Mouse (Mus musculus) hindbrain, embryonic 14.5 days (tissue): ENCODE measurements around the gene Rpl21. TPM values are rescaled to one million over a fixed set of nuclear protein-coding genes. Genes with fewer than 3 reads are reported as not detected.
"Not testable (repeated sequence)": the region's sequence is repeated elsewhere in the genome, so short reads cannot be mapped to it uniquely, and the experiment has no call there.

ENCODE experiments used
- ATAC-seq: fragments of 200-750 bp; cut with Nextera tagmentation; 2 replicates; pipeline ENCODE4 v1.8.0; 2017; ENCODE audit warnings: moderate number of reproducible peaks, mild to moderate bottlenecking, moderate TSS enrichment, moderate library complexity; ENCODE audit not compliant: low FRiP score
- DNase-seq: peaks from one replicate; pipeline ENCODE4 v3.0.0-alpha.2; 2015; ENCODE audit warnings: low spot score
- H3K27ac ChIP-seq: fragments of 300-500 bp; sonication (generic); 2 replicates; pipeline ENCODE4 v1.5.1; 2014; ENCODE audit warnings: mild to moderate bottlenecking, moderate library complexity
- H3K27me3 ChIP-seq: fragments of 300-500 bp; sonication (generic); 2 replicates; pipeline ENCODE4 v1.6.1; 2014; ENCODE audit warnings: mild to moderate bottlenecking, low read length, mixed read lengths; ENCODE audit not compliant: control insufficient read depth, insufficient read depth
- H3K36me3 ChIP-seq: fragments of 300-500 bp; sonication (generic); replicated peaks from 2 replicates; pipeline ENCODE4 v1.6.1; 2014; ENCODE audit not compliant: control insufficient read depth, insufficient read depth
- H3K4me1 ChIP-seq: fragments of 300-500 bp; sonication (generic); replicated peaks from 2 replicates; pipeline ENCODE4 v1.6.1; 2014; ENCODE audit warnings: antibody characterized with exemption, low read length, mixed read lengths; ENCODE audit not compliant: control insufficient read depth, insufficient read depth
- H3K4me2 ChIP-seq: fragments of 300-500 bp; sonication (generic); replicated peaks from 2 replicates; pipeline ENCODE4 v1.6.1; 2014; ENCODE audit warnings: mild to moderate bottlenecking, moderate library complexity
- H3K4me3 ChIP-seq: fragments of 300-500 bp; sonication (generic); replicated peaks from 2 replicates; pipeline ENCODE4 v1.5.1; 2014; ENCODE audit warnings: mild to moderate bottlenecking, low read length
- H3K9ac ChIP-seq: fragments of 300-500 bp; sonication (generic); 2 replicates; pipeline ENCODE4 v1.6.1; 2014
- H3K9me3 ChIP-seq: fragments of 300-500 bp; sonication (generic); 2 replicates; pipeline ENCODE4 v1.6.1; 2016; ENCODE audit warnings: low read length; ENCODE audit not compliant: control insufficient read depth
- WGBS: fragments of 180-500 bp; shearing (Covaris S2); extraction: QIAGEN DNeasy Blood & Tissue Kit; methylation state at CpG from one replicate; pipeline ENCODE4 v1.1.7; 2014; 5-methylcytosine and 5-hydroxymethylcytosine counted together
- polyA plus RNA-seq: library from polyadenylated mRNA; unstranded; fragments of >200 nt; fragmentation: Nextera tagmentation; extraction: Ambion mirVana; gene quantifications from 2 replicates; pipeline ENCODE4 v1.2.1, GENCODE M21; 2014

The Rpl21 gene
- polyA plus RNA-seq, 1 experiment from 2014 or later: 419 TPM

DNA sequence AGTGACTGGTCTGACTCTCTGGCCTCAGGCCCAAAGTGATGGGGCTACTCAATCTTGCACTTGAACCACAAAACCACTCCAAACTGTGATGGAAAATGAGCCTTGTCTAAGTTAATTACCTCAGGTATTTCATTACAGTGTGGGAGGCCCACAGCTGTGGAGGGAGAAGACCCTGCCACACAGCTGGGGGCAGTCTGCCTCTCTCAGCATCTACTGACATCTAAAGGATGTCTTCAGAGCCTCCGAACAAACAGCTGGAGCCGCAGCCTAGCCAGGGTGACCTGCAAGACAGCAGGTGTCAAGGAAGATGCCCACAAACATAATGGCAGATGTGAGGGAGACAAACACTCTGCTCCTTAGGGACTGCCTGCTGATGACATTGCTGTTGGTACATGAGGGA lies 43.3 kb downstream of the Rpl21 start:
- no peak for DNase-seq
- H3K4me3 ChIP-seq: no peak overlapping the region
- H3K36me3 ChIP-seq: no peaks in the 10 kb centered on the region
- no peak overlapping the region for H3K27ac ChIP-seq
- 84% methylated on average over 2 of the region's 2 CpGs for WGBS
- H3K4me1 ChIP-seq: no peaks in the 10 kb centered on the region
- H3K9ac ChIP-seq: no peak overlapping the region
- no peak overlapping the region for H3K4me2 ChIP-seq
- no peak for ATAC-seq
- H3K27me3 ChIP-seq: no peaks in the 10 kb centered on the region
- H3K9me3 ChIP-seq: no peaks in the 10 kb centered on the region

- H3K36me3 ChIP-seq, H3K4me2 ChIP-seq, H3K4me3 ChIP-seq, H3K27me3 ChIP-seq, ATAC-seq, H3K9me3 ChIP-seq, H3K9ac ChIP-seq, DNase-seq, H3K27ac ChIP-seq, H3K4me1 ChIP-seq: not testable (repeated sequence)
- 52% methylated on average over 3 of the region's 6 CpGs for WGBS
These were observed 45.2 kb downstream of the Rpl21 start for GRCm38 (mm10) chr5:146877882-146878281.

DNA sequence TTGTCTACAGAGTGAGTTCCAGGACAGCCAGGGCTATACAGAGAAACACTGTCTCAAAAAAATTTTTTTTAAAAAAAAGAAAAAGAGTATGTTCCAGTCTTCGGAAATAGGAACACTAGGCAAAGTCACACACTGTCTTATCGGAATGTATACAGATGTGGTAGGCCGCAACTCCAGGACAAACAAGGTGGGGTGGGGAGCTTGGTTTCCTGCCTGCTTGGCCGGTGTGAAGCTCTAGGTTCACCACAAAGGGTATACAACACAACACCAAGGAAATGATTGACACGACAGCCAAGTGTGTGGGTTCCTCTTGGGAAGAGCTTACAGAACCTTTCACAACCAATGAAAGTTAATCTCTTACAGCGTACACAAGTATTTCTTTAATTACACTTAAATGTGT lies 49.6 kb downstream of the Rpl21 start:
- no peaks in the 10 kb centered on the region for H3K4me1 ChIP-seq
- 89% methylated on average over 6 of the region's 6 CpGs for WGBS
- no peak overlapping the region for H3K9ac ChIP-seq
- H3K9me3 ChIP-seq: no peaks in the 10 kb centered on the region
- H3K4me2 ChIP-seq: no peak overlapping the region
- ATAC-seq (no peak), DNase-seq (no peak)
- H3K27me3 ChIP-seq: no peaks in the 10 kb centered on the region
- H3K36me3 ChIP-seq: no peaks in the 10 kb centered on the region
- H3K4me3 ChIP-seq: no peak overlapping the region
- no peak overlapping the region for H3K27ac ChIP-seq

GRCm38 (mm10) chr5:146883053-146883452 lies 50.4 kb downstream of the Rpl21 start:
- Histone ChIP-seq H3K9ac (no peak overlapping the region), H3K27me3 (no peaks in the 10 kb centered on the region), H3K4me2 (no peak overlapping the region), H3K36me3 (no peaks in the 10 kb centered on the region), H3K27ac (no peak overlapping the region), H3K9me3 (no peaks in the 10 kb centered on the region), H3K4me3 (no peak overlapping the region), H3K4me1 (no peaks in the 10 kb centered on the region)
- ATAC-seq: no peak
- 72% methylated on average over 7 of the region's 7 CpGs for WGBS
- no peak for DNase-seq

DNA sequence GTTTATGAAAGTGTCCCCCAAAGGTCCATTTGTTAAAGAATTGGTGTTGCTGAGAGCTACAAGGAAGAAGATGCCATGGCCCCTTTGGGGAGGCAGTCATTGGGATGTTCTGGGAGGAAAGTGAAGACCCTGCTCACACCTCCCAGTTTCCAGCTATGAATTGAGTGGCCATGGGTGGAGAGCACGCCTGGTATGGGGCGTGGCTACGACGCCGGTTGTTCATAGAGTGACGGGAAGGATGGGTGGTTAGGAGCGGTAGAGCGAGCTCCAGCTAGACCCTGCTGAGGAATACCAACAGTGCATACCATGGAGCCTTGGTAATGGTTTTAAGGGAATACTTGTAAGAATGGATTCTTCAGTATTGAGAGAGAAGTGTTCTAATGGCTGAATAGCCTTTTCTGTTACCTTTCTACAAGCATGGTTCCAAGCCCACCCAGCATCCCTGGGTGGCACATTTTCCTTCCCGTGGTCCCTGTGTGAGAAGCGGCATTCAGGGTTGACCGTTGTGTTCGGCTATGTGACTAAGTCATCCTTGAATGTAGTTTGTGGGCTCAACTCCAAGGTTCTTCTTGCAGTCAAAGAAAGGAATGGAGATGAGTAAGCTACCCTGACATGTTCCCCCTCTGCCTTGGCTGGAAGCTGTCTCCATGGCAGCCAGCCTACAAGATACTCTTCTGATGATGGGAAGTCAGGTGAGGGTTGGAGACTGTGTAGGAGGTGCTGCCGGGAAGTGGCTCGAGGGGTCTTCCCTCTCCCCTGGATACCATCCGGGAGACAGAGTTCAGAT lies 51.0 kb downstream of the Rpl21 start:
- Histone ChIP-seq H3K27me3 (no peaks in the 10 kb centered on the region), H3K9me3 (no peaks in the 10 kb centered on the region), H3K4me2 (no peak overlapping the region), H3K4me3 (no peak overlapping the region), H3K4me1 (no peaks in the 10 kb centered on the region), H3K36me3 (no peaks in the 10 kb centered on the region), H3K9ac (no peak overlapping the region), H3K27ac (no peak overlapping the region)
- DNase-seq: no peak
- WGBS: 86% methylated on average over 15 of the region's 15 CpGs
- ATAC-seq: no peak

Other genes with a start within 250 kb of the Rpl21 start
- 17.5 and 27.3 TPM in 2 replicates for gene Gpr12, start 247.7 kb upstream of the Rpl21 start, polyA plus RNA-seq
- 12.1 and 13.8 TPM in 2 replicates for gene Usp12, start 37.9 kb upstream of the Rpl21 start, polyA plus RNA-seq
- 7.6 and 8.0 TPM in 2 replicates for gene Rasl11a, start 12.2 kb downstream of the Rpl21 start, polyA plus RNA-seq
- 99.5 and 103 TPM in 2 replicates for gene Gtf3a, start 115.8 kb downstream of the Rpl21 start, polyA plus RNA-seq
- 27.4 and 28.5 TPM in 2 replicates for gene Mtif3, start 130.9 kb downstream of the Rpl21 start, polyA plus RNA-seq
- 5.0 and 5.6 TPM in 2 replicates for gene Lnx2, start 243.7 kb downstream of the Rpl21 start, polyA plus RNA-seq
- 109 and 113 TPM in 2 replicates for gene Polr1d, start 244.2 kb downstream of the Rpl21 start, polyA plus RNA-seq